Mouse (Mus musculus) lung, embryonic 14.5 days (tissue): ENCODE measurements around the gene Wfdc18. TPM values are rescaled to one million over a fixed set of nuclear protein-coding genes. Genes with fewer than 3 reads are reported as not detected.

Experiments
- ATAC-seq: fragments of 200-750 bp; cut with Nextera tagmentation; 2 replicates; pipeline ENCODE4 v1.8.0; 2017; ENCODE audit warnings: mild to moderate bottlenecking, moderate TSS enrichment, moderate library complexity; ENCODE audit not compliant: insufficient read depth
- DNase-seq: peaks from one replicate; pipeline ENCODE4 v3.0.0-alpha.2; 2015
- H3K27ac ChIP-seq: fragments of 300-500 bp; sonication (generic); 2 replicates; pipeline ENCODE4 v1.5.1; 2014; ENCODE audit warnings: low read depth, mild to moderate bottlenecking, moderate library complexity
- H3K27me3 ChIP-seq: fragments of 300-500 bp; sonication (generic); 2 replicates; pipeline ENCODE4 v1.6.1; 2014; ENCODE audit warnings: low read length, control low read depth; ENCODE audit not compliant: insufficient read depth
- H3K36me3 ChIP-seq: fragments of 300-500 bp; sonication (generic); 2 replicates; pipeline ENCODE4 v1.6.1; 2014; ENCODE audit warnings: control low read depth; ENCODE audit not compliant: insufficient read depth
- H3K4me1 ChIP-seq: fragments of 300-500 bp; sonication (generic); 2 replicates; pipeline ENCODE4 v1.6.1; 2014; ENCODE audit warnings: antibody characterized with exemption, control low read depth; ENCODE audit not compliant: insufficient read depth
- H3K4me2 ChIP-seq: fragments of 300-500 bp; sonication (generic); 2 replicates; pipeline ENCODE4 v1.6.1; 2014; ENCODE audit warnings: mild to moderate bottlenecking
- H3K4me3 ChIP-seq: fragments of 300-500 bp; sonication (generic); 2 replicates; pipeline ENCODE4 v1.5.1; 2014; ENCODE audit warnings: low read depth, low read length
- H3K9ac ChIP-seq: fragments of 300-500 bp; sonication (generic); 2 replicates; pipeline ENCODE4 v1.6.1; 2014
- H3K9me3 ChIP-seq: fragments of 300-500 bp; sonication (generic); 2 replicates; pipeline ENCODE4 v1.6.1; 2016; ENCODE audit warnings: low read depth, low read length, control low read depth
- CTCF ChIP-seq: IDR thresholded peaks from 2 replicates; pipeline ENCODE4 v1.5.1; 2016; ENCODE audit warnings: antibody characterized with exemption, low read depth
- WGBS: fragments of 180-500 bp; shearing (Covaris S2); extraction: QIAGEN DNeasy Blood & Tissue Kit; methylation state at CpG from one replicate; pipeline ENCODE4 v1.1.7; 2014; 5-methylcytosine and 5-hydroxymethylcytosine counted together
- polyA plus RNA-seq: library from polyadenylated mRNA; unstranded; fragments of >200 nt; fragmentation: Nextera tagmentation; extraction: Ambion mirVana; gene quantifications from 2 replicates; pipeline ENCODE4 v1.2.1, GENCODE M21; 2014

The Wfdc18 gene
- polyA plus RNA-seq, 1 experiment from 2014 or later = not detected

DNA sequence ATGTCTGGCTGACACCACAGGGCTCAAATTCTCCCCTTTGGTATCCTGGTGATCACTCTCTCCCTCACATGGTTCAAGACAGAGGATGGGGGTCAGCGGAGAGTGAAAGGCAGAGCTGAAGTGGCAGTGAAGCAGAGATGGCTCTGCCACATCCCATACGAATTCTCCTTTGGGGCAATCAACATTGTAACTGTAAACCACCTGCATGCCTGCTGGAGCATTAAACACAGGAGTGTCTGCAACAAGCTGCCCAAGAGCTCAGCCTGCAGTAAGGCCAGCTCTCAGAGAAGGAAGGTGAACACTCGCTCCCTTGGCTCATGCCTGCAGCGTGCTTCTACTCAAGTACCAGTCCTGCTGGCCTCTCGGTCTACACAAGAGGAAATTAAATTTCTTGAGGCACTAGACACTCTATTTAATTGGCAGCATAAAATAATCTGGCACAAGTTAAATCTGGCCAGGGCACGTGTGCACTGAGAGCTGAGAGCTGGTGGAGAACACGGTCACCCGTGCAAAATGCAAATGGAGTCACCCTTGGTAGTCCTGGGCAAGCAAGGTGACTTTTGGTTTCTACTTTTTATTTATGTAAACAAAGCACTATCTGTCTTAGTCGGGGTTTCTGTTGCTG is 34.0 kb downstream of the Wfdc18 start:
- H3K27me3 ChIP-seq = no peaks in the 10 kb centered on the region
- H3K9me3 ChIP-seq = no peaks in the 10 kb centered on the region
- ATAC-seq (no peak), DNase-seq (no peak)
- H3K9ac ChIP-seq = no peak overlapping the region
- H3K4me3 ChIP-seq = no peak overlapping the region
- no peak for TF ChIP-seq CTCF
- H3K4me1 ChIP-seq = no peaks in the 10 kb centered on the region; the same call in 1 of the 2 replicates
- H3K27ac ChIP-seq = no peak overlapping the region
- 61% methylated on average over 9 of the region's 9 CpGs for WGBS
- H3K4me2 ChIP-seq = no peak overlapping the region
- H3K36me3 ChIP-seq = no peaks in the 10 kb centered on the region

DNA sequence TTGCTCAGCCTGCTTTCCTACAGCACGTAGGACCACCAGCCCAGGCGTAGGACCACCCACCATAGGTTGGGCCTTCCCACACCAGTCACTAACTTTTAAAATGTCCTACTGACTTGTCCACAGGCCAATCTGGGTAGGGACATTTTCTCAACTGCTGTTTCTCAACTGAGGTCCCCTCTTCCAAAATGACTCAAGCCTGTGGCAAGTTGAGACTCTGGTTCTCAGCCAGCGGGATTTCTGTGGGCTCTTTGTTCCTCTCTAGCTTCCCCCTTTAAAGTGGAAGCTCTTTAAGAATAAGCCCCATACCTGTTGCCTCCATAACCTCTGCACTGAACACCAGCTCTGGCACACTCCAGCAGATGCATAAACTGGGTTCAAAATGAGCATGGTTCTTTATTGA is 34.7 kb downstream of the Wfdc18 start:
- no peak overlapping the region for H3K27ac ChIP-seq
- 76% methylated on average over 3 of the region's 3 CpGs for WGBS
- DNase-seq = no peak

DNA sequence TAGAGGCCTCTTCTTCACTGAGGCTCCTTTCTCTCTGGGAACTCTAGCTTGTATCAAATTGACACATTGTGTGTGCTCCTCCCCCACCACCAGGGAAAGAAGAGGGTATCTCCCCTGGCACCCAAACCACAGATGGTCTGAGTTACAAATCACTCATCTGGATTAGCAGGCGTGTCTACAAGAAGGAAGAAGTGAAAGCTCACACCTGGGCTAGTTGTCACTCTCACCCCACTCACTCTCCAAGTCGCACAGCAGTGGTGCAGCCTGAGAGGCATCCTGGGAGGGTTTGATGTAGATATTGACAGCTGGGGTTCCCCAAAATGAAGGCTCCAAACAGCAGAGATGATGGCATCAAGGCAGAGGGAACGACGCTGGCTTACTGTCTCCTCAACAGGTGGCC is 37.3 kb downstream of the Wfdc18 start:
- no peak for DNase-seq

More for the DNA sequence above, 34.7 kb downstream of the Wfdc18 start:
- H3K9ac ChIP-seq = no peak overlapping the region
- no peaks in the 10 kb centered on the region for H3K9me3 ChIP-seq
- no peaks in the 10 kb centered on the region for H3K27me3 ChIP-seq
- H3K36me3 ChIP-seq = no peaks in the 10 kb centered on the region
- no peak for ATAC-seq
- H3K4me1 ChIP-seq = no peaks in the 10 kb centered on the region; the same call in 1 of the 2 replicates
- TF ChIP-seq CTCF = no peak
- no peak overlapping the region for H3K4me3 ChIP-seq
- no peak overlapping the region for H3K4me2 ChIP-seq

DNA sequence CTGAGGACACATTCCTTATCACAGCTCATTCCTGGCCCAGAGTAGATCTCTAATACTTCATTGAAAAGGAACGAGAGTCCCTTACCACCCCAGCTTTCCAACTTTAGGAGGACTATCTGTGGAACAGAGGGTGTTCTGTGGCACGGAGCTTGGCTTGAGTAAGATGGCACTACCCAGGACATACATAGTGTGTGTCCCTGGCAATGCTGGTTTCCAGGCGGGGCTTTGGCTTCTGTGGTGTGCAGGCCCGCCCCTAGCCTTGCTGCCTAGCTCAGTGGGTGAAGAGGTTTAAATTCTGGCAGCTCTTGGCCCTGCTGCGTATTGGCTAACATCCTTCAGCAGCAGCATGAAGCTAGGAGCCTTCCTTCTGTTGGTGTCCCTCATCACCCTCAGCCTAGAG is 37.9 kb downstream of the Wfdc18 start, which contains the start of gene Wfdc21:
Gene Wfdc21 (plus strand): TSS at position 260 of the 400 bp plus-strand sequence.
- WGBS = 64% methylated on average over 5 of the region's 5 CpGs
- Histone ChIP-seq H3K4me2 (no peak within 1 kb of the TSS), H3K36me3 (no peaks in the 10 kb centered on the region), H3K9ac (no peak within 1 kb of the TSS), H3K27ac (no peak within 1 kb of the TSS), H3K4me1 (no peaks in the 10 kb centered on the region), H3K9me3 (no peaks in the 10 kb centered on the region), H3K27me3 (0 out of 2 replicates have a peak, but pooled peaks cover 4% of the 10 kb centered on the region), H3K4me3 (no peak within 1 kb of the TSS)
- ATAC-seq (no peak), DNase-seq (no peak)
- TF ChIP-seq CTCF = no peak

More for the DNA sequence above, 37.3 kb downstream of the Wfdc18 start:
- TF ChIP-seq CTCF = no peak
- no peak overlapping the region for H3K4me2 ChIP-seq
- no peak overlapping the region for H3K9ac ChIP-seq
- no peak for ATAC-seq
- H3K4me3 ChIP-seq = no peak overlapping the region
- H3K36me3 ChIP-seq = no peaks in the 10 kb centered on the region
- no peaks in the 10 kb centered on the region for H3K4me1 ChIP-seq
- H3K27me3 ChIP-seq = no peaks in the 10 kb centered on the region
- 28% methylated on average over 4 of the region's 4 CpGs for WGBS
- H3K9me3 ChIP-seq = no peaks in the 10 kb centered on the region
- no peak overlapping the region for H3K27ac ChIP-seq

DNA sequence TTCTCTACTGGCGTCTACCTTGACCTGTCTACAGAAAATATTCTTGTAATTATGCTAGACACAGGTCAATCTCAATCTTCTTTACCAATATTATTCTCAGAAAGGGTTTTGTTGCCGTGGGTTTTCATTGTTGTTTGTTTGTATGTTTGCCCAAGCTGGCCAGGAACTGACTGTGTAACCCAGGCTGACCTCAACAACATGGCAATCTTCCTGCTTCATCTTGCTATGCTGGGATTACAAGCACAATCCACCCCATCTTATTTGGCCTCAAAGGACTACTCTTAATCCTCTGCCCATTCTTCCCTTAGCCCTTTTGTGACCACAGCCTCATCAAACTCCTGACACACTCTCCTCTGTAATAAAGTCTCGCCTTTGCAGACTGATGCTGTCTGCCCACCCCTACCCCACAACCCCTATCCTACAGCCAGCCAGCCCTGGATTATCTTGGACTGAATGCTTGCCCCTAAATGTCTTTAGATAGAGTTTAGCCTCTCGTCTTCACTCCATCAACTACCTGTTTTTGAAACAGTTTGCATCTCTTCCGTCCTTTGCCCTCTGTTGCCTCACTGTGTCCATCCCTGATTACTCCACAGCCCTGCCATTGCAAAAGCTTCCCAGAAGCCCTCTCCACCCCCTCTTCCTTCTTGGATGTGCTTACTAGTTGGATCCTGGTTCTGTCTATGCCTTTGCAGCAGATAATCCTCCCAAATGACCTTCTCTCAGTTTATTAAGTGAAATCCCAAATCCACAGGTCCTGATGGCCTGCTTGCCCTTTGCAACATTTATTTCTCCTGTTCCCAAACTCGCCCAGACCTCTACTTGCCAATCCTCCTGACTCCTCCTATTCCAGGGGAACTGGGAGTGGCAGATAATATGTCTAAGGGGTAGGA is 38.8 kb downstream of the Wfdc18 start:
- Histone ChIP-seq H3K36me3 (no peaks in the 10 kb centered on the region), H3K27me3 (0 out of 2 replicates have a peak, but pooled peaks cover 4% of the 10 kb centered on the region), H3K9me3 (no peaks in the 10 kb centered on the region), H3K27ac (no peak overlapping the region), H3K4me2 (no peak overlapping the region), H3K9ac (no peak overlapping the region), H3K4me1 (no peaks in the 10 kb centered on the region), H3K4me3 (no peak overlapping the region)
- TF ChIP-seq CTCF = no peak
- 61% methylated on average over 6 of the region's 6 CpGs for WGBS
- no peak for DNase-seq
- no peak for ATAC-seq

DNA sequence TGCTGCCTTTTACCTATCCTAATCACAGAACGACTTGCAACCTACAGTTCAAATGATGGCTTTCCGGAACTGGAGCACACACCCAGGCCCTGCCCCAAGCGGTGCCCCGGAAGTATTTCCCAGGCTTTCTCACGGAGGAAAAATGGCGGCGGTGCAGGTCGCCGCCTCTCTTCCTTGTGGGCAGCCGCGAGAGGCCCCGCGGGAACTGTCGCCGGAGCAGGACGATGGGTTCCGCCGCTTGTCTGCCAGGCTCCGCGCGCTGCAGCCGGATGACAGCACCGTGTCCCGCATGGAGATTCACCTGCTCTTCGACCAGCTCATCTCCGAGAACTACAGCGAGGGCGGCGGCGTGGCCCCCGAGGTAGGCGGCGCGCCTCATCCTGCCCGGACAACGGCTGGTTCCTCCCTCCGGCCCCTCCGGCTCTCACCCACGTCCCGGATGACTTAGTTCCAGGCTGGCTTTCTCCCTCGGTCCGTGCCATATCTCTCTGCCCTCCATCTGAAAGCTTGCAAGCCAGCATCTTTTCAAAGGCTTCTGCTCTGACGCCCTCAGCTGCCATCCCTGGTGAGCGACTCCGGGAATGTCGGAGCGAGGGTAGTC is 44.9 kb downstream of the Wfdc18 start, which contains the start of gene Heatr6:
Gene Heatr6 (plus strand): TSS at position 116 of the 601 bp plus-strand sequence.
- Histone ChIP-seq H3K27me3 (0 out of 2 replicates have a peak, but pooled peaks cover 4% of the 10 kb centered on the region), H3K4me2 (peak within 1 kb of the TSS; percentile 74), H3K4me3 (peak within 1 kb of the TSS; percentile 83), H3K9ac (peak within 1 kb of the TSS; percentile 77), H3K9me3 (no peaks in the 10 kb centered on the region), H3K27ac (peak within 1 kb of the TSS; percentile 78), H3K4me1 (no peaks in the 10 kb centered on the region), H3K36me3 (peaks cover 28% of the 10 kb centered on the region)
- TF ChIP-seq CTCF = peak; percentile 0; the same call in 1 of the 2 replicates
- 2% methylated on average over 47 of the region's 47 CpGs for WGBS
- DNase-seq = peak; percentile 95
- ATAC-seq = peak; percentile 98
